Mouse (Mus musculus) Patski (cell line): ENCODE measurements around the gene Pigr. TPM values are rescaled to one million over a fixed set of nuclear protein-coding genes. Genes with fewer than 3 reads are reported as not detected.

Experiments
- ATAC-seq: fragments of 100-300 bp; one replicate; pipeline ENCODE4 v1.8.0; 2021
- CTCF ChIA-PET: fragments of 350-600 bp; sonication (Branson Sonifier 250); formaldehyde crosslinking; loops from one replicate; lab custom pipeline; 2022; ENCODE audit warnings: inconsistent platforms; lab: Charles Lee
- POLR2A ChIA-PET: fragments of 350-600 bp; sonication (Branson Sonifier 250); formaldehyde crosslinking; loops from one replicate; lab custom pipeline; 2022; ENCODE audit warnings: antibody characterized with exemption, inconsistent platforms; lab: Charles Lee
- DNase-seq: peaks from one replicate; pipeline ENCODE4 v3.0.0-alpha.2; 2011; ENCODE audit warnings: low read depth, low spot score
- H3K27me3 ChIP-seq: fragments of 371-371 bp; one replicate; pipeline ENCODE4 v1.5.1; 2021
- CTCF ChIP-seq: fragments of 100-300 bp; IDR thresholded peaks from one replicate; pipeline ENCODE4 v1.5.1; 2021
- in situ Hi-C: fragments of 300-500 bp; cut with MboI; formaldehyde crosslinking; loops from 3 replicates; pipeline ENCODE4 v1.11.1; 2018; ENCODE audit warnings: low pct_unique_long_range_greater_than_20kb, mixed read lengths
- polyA plus RNA-seq: library from polyadenylated mRNA; unstranded; gene quantifications from one replicate; pipeline ENCODE4 v1.2.3, GENCODE M21; 2021

The Pigr gene
- polyA plus RNA-seq, 1 experiment from 2014 or later: not detected

DNA sequence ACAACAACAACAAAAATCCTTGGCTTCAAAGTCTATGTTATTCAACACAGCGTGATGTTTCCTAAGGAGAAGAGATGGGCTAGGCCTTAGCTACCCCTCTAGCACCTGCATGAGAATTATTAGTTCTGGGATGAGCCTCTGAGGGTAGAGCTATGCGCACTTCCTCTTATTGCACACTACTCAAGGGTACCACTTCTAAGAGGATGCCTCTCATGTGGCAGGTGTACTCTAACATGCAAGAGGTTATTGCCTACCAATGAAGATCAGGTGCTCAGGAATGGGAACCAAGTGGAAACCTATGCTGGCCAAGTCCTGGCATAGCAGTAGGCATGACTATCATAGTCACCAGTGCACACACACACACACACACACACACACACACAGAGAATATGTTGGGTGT, 27.1 kb upstream of the Pigr start:
- in situ Hi-C loops: loop anchor here (10.0 kb wide), 2 partner anchors 185 to 255 kb away; no protein-coding TSS in a partner anchor
- no peak for TF ChIP-seq CTCF
- CTCF ChIA-PET: interaction anchor here (1.2 kb wide), 1 partner anchor 17 kb away, joined by 4 read pairs; no protein-coding TSS in a partner anchor
- DNase-seq (no peak), ATAC-seq (no peak)
- H3K27me3 ChIP-seq: peaks cover 8% of the 10 kb centered on the region
- POLR2A ChIA-PET: no interaction called here

DNA sequence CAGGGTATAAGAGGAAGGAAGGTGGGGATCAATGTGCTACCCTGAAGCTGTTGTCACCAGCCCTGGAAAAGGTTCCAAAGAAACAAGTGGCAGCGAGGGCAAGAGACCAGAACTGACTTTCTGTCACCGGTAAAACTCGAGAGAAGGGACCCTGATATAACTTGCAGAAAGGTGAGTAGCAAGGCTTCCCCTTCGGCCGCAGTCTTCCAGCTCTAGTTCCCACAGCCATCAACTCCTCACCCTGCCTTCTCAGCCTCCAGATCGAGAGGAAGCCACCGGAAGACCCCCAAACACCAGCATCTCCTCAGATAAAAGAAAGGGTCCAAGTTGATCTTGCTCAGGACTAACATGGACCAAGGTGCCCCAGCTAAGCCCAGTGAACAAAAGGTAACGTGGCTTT, 25.9 kb upstream of the Pigr start, which contains the start of gene Fcamr:
Gene Fcamr (plus strand): TSS at position 301 of the 400 bp plus-strand sequence.
- no peaks in the 10 kb centered on the region for H3K27me3 ChIP-seq
- POLR2A ChIA-PET: interaction anchor here (1.7 kb wide), 1 partner anchor 16 kb away, joined by 4 read pairs; no protein-coding TSS in a partner anchor
- CTCF ChIA-PET: no interaction called here
- DNase-seq: no peak
- in situ Hi-C loops: no loop called here
- no peak for ATAC-seq
- TF ChIP-seq CTCF: no peak

DNA sequence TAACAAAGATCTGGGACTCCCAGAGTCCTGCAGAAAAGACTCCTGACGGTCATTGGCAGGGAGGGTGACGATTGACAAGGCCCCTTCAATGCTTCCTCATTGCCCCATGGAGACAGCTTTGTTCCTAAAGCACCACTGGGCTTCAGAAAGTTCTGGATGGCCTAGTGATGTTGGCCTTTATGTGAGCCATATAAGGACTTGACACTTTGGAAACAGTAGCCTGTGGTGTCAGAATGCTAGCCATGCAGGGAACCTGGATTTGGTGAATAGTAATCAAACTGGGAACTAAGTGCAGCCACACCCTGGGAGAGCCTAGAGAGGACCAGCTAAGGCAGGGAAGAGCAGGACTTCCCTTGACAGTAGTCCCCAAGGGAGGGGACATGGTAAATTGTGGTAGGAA, 25.0 kb upstream of the Pigr start:
- ATAC-seq: no peak
- H3K27me3 ChIP-seq: no peaks in the 10 kb centered on the region
- no peak for DNase-seq
- ChIA-PET POLR2A (interaction anchor here (1.7 kb wide), 1 partner anchor 16 kb away, joined by 4 read pairs; no protein-coding TSS in a partner anchor), CTCF (no interaction called here)
- TF ChIP-seq CTCF: no peak
- in situ Hi-C loops: no loop called here

DNA sequence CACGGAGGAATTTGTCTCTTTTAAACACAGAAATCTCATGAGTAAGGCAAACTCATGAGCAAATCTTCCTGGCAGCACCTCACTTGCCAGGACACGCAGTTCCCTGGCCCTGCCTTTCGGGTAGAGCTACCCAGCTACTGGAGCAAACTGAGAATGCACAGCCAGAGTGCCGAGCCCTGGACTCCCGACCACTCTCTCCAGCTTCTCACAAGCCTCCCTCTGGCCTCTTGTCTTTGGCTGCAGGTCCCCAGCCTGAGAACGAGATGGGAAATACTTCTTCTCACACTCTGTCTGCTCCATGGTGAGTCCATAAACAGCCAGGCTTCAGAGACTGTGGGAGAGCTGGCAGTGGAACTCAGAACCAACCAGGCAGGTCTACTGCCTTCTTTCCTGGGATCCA, 23.5 kb upstream of the Pigr start:
- no peaks in the 10 kb centered on the region for H3K27me3 ChIP-seq
- in situ Hi-C loops: no loop called here
- CTCF ChIA-PET: interaction anchor here (0.9 to 1.0 kb wide), 2 partner anchors 12 to 15 kb away, joined by 3 read pairs; no protein-coding TSS in a partner anchor
- DNase-seq (no peak), ATAC-seq (no peak)
- no peak for TF ChIP-seq CTCF
- POLR2A ChIA-PET: no interaction called here

DNA sequence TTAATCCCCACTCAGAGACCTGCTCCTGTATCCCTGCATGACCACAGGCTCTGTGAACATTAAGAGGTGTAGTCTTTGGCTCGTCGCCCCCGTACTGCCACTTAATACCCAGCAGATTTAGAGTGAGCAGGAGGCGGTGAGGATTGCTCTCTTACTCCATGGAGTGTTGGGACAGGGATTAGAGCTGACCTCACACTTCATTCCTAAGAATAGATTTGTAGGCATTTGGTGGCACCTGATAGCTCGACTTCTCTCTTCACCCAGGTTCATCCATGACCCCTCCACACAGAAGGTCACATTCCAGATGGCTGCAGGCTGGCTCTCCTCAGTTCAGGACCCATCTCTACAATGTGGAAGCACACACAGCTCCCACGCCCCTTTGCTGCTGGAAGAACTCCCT, 22.2 kb upstream of the Pigr start:
- TF ChIP-seq CTCF: no peak
- DNase-seq: no peak
- H3K27me3 ChIP-seq: no peaks in the 10 kb centered on the region
- no peak for ATAC-seq
- POLR2A ChIA-PET: no interaction called here
- in situ Hi-C loops: no loop called here
- CTCF ChIA-PET: interaction anchor here (1.0 kb wide), 1 partner anchor 13 kb away, joined by 5 read pairs; no protein-coding TSS in a partner anchor

DNA sequence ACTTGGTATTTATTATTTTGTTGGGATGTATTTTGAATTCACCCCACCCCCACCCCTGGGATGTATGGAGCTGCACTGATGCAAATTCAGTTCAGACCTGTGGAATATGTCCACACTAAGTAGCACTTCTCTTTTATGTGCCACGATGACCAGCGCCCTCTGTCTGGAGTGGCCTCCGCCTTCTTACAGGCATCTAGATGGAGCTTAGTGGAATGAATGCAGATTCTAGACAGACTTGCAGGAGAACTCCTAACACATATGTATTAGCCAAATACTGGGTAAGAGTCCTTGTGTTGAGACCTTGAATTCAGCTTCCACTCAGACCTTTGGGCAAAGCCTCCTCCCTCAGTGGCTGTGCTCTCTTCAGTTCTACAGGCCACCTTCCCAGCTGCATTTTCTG, 15.6 kb upstream of the Pigr start:
- DNase-seq (no peak), ATAC-seq (no peak)
- POLR2A ChIA-PET: no interaction called here
- TF ChIP-seq CTCF: no peak
- H3K27me3 ChIP-seq: no peaks in the 10 kb centered on the region
- in situ Hi-C loops: no loop called here
- CTCF ChIA-PET: no interaction called here

DNA sequence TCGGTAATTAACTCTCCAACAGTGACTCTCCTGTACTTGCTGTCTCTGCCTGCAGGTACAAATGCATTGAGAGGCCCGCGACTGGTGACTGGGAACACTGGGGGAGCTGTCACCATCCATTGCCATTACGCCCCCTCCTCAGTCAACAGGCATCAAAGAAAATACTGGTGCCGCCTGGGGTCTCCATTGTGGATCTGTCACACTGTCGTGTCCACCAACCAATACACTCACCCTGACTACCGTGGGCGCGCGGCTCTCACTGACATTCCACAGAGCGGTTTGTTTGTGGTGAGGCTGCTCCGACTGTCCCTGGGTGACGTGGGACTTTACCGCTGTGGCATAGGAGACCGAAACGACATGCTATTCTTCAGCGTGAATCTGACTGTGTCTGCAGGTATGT, 15.2 kb upstream of the Pigr start:
- ChIA-PET POLR2A (no interaction called here), CTCF (no interaction called here)
- TF ChIP-seq CTCF: no peak
- H3K27me3 ChIP-seq: no peaks in the 10 kb centered on the region
- no peak for ATAC-seq
- DNase-seq: no peak
- in situ Hi-C loops: no loop called here

DNA sequence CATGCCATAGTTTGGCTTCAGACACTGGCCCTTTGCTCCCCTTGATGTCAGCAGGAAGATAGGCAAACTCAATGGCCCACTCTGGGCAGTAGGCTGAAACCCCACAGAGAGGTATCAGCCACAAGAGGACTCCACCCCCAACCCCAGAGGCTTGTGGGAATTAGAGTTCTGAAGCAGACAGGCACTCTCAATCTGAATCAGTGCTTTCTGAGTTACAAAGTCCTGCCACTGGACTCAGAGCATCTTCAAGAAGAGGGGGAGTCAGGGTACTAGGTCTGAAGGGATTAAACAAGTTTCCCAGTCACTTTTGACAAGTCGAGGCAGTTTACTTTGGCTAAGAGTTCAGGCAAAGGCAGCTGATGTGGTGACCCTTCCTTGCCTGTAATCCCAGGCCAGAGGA, 6.7 kb upstream of the Pigr start:
- TF ChIP-seq CTCF: no peak
- in situ Hi-C loops: no loop called here
- ChIA-PET CTCF (no interaction called here), POLR2A (no interaction called here)
- no peak for ATAC-seq
- peaks cover 2% of the 10 kb centered on the region for H3K27me3 ChIP-seq
- DNase-seq: no peak

DNA sequence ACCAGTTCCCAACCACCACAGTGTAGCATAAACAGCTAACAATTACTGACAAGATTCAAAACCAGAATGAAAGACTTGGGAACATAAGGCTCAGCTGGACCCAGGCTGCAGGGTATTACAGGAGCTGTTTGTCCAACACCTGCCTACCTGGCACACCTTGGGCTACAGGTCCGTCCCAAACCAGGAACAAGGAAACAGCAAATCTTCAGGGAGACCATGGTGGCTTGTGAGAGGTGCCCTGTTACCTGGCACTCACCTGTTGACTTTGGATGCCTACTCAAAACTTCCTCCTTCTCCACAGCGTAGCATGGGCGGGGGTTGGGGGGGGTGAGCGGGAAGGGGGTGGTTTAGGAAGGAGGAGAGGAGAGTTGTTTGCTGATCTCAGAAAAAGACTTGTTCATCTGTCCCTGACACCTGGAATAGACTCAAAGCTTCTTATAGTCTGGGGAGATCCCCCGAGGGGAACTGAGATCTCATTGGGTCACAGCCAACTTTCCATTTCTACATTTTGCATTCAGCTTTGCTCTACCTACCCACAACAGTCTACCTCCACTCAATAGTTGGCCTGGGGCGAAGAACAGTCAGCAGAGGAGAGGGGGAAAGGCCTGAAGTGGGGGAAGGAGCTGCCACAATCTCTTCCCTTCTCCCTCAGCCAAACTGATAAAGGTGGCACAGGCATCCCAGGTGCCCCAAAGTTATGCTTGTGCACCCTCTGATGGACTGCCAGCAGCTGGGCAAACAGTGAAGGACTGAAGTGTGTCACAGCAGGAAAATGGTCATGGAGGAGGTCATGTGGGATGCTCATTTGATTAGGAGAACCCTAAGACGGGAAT, 6.0 kb upstream of the Pigr start:
- DNase-seq: no peak
- H3K27me3 ChIP-seq: peaks cover 2% of the 10 kb centered on the region
- ATAC-seq: no peak
- in situ Hi-C loops: no loop called here
- ChIA-PET POLR2A (no interaction called here), CTCF (no interaction called here)
- no peak for TF ChIP-seq CTCF

DNA sequence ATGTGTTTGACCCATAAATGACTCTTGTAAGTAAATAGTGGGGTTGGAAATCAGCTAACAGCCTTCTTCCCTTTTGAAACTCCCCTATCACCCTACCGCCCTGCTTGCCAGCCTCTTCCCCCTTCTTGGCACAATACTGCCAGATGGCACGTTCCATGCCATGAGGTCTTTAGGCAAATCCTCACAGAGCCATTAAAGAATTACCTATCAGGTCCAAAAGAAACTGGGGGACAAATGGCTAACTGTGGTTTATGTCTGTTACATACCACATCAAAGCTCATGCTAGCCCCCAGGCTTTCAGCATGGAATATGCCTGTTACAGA, 5.4 kb upstream of the Pigr start:
- no peak for DNase-seq
- in situ Hi-C loops: no loop called here
- TF ChIP-seq CTCF: no peak
- ChIA-PET CTCF (no interaction called here), POLR2A (no interaction called here)
- no peak for ATAC-seq
- H3K27me3 ChIP-seq: peaks cover 2% of the 10 kb centered on the region

DNA sequence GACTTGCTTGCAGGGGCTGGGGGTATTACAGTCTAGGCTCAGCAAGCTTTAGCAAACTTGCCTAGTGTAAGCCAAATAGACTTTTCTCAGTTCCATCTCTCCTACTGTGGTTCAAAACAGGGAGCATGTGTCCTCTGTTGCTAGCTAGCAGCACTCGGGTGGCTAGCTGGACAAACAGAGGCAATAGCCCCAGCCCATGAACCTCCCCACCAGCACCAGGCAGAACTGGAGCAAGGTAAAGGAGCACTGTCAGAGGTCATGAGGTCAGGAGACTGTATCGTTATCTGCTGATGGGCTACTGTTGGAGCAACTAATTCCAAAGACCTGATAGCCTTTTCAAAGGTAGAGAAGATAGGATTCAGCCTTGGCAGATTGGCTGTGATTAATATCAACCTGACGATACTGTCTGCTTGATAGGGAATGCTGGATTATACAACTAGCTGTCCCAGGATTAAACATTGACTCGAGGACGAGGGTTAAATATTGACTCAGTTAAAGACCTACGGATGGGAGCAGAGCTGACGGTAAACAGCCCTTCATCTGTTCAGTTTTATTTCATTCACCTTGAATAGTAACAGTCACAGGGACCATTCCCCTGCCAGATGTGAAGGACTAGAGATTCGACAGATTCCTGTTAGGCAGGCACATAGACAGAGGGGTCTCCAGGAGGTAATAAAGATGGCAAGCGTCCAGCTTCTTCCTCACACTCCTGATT, 4.4 kb upstream of the Pigr start:
- CTCF ChIA-PET: no interaction called here
- ATAC-seq (no peak), DNase-seq (no peak)
- TF ChIP-seq CTCF: no peak
- H3K27me3 ChIP-seq: peaks cover 5% of the 10 kb centered on the region
- POLR2A ChIA-PET: no interaction called here
- in situ Hi-C loops: no loop called here
